Mouse (Mus musculus) forebrain, embryonic 14.5 days (tissue): Measurements from ENCODE around the gene Was. TPM values are rescaled to one million over a fixed set of nuclear protein-coding genes. Genes with fewer than 3 reads are reported as not detected.

ENCODE experiments used
- polyA plus RNA-seq: library from polyadenylated mRNA; unstranded; fragments of >200 nt; fragmentation: Nextera tagmentation; extraction: Ambion mirVana; gene quantifications from 2 replicates; pipeline ENCODE4 v1.2.1, GENCODE M21; 2014

Gene Was
- polyA plus RNA-seq, 1 experiment from 2014 or later: 0.15 TPM

Other genes starting within 250 kb of the Was start
- 31.8 and 36.9 TPM in 2 replicates for gene Otud5, start 249.1 kb downstream of the Was start, polyA plus RNA-seq
- gene Pim2, start 212.2 kb downstream of the Was start, polyA plus RNA-seq: 11.3 and 15.1 TPM in 2 replicates
- 17.1 and 17.8 TPM in 2 replicates for gene Slc35a2, start 206.5 kb downstream of the Was start, polyA plus RNA-seq
- 144 and 172 TPM in 2 replicates for gene Pqbp1, start 191.2 kb downstream of the Was start, polyA plus RNA-seq
- 193 and 227 TPM in 2 replicates for gene Timm17b, start 191.1 kb downstream of the Was start, polyA plus RNA-seq
- not detected in 2 replicates for gene Gm10491, start 182.7 kb downstream of the Was start, polyA plus RNA-seq
- gene Gm10490, start 181.0 kb downstream of the Was start, polyA plus RNA-seq: not detected in 2 replicates
- gene Pcsk1n, start 170.7 kb downstream of the Was start, polyA plus RNA-seq: 84.4 and 111 TPM in 2 replicates
- not detected in 2 replicates for gene Eras, start 161.9 kb downstream of the Was start, polyA plus RNA-seq
- 43.3 and 50.4 TPM in 2 replicates for gene Hdac6, start 142.6 kb downstream of the Was start, polyA plus RNA-seq
- 0.11 and 0.19 TPM in 2 replicates for gene Gata1, start 112.4 kb downstream of the Was start, polyA plus RNA-seq
- 0.46 TPM in 1 of 2 replicates, not detected in the other for gene Glod5, start 72.0 kb downstream of the Was start, polyA plus RNA-seq
- gene Suv39h1, start 15.7 kb downstream of the Was start, polyA plus RNA-seq: 42.8 and 47.7 TPM in 2 replicates
- 35.2 and 43.2 TPM in 2 replicates for gene Wdr13, start 42.4 kb upstream of the Was start, polyA plus RNA-seq
- 388 and 477 TPM in 2 replicates for gene Rbm3, start 55.4 kb upstream of the Was start, polyA plus RNA-seq
- 19.7 and 26.5 TPM in 2 replicates for gene Tbc1d25, start 85.7 kb upstream of the Was start, polyA plus RNA-seq
- gene Ebp, start 103.0 kb upstream of the Was start, polyA plus RNA-seq: 25.3 and 28.5 TPM in 2 replicates
- gene Porcn, start 116.0 kb upstream of the Was start, polyA plus RNA-seq: 35.4 and 42.0 TPM in 2 replicates
- 60.9 and 63.6 TPM in 2 replicates for gene Ftsj1, start 161.9 kb upstream of the Was start, polyA plus RNA-seq
- 42.8 and 48.3 TPM in 2 replicates for gene Slc38a5, start 180.6 kb upstream of the Was start, polyA plus RNA-seq
- gene Ssxb10, start 236.9 kb upstream of the Was start, polyA plus RNA-seq: not detected in 2 replicates